Mouse (Mus musculus) gastrocnemius, adult 18-20 months (tissue): ENCODE data around the gene Crybg1. TPM values are rescaled to one million over a fixed set of nuclear protein-coding genes. Genes with fewer than 3 reads are reported as not detected.
"Not testable (repeated sequence)": the region's sequence is repeated elsewhere in the genome, so short reads cannot be mapped to it uniquely, and the experiment has no call there.

Experiments
- DNase-seq: peaks from one replicate; pipeline ENCODE4 v3.0.0; 2021; ENCODE audit warnings: low spot score
- total RNA-seq, 2 experiments: library from RNA; stranded (reverse); gene quantifications; 2 replicates each; pipeline ENCODE4 v1.2.3; 2021

Gene Crybg1
- total RNA-seq, 2 experiments from 2014 or later = 1.1 to 1.6 TPM

- DNase-seq = peak; percentile 17
Observed at GRCm38 (mm10) chr10:43977353-43977752, 171.3 kb downstream of the Crybg1 start.

GRCm38 (mm10) chr10:43973244-43973643 is 175.4 kb downstream of the Crybg1 start:
- DNase-seq = no peak

GRCm38 (mm10) chr10:43964943-43965342 is 183.7 kb downstream of the Crybg1 start:
- no peak for DNase-seq

GRCm38 (mm10) chr10:43953942-43954341 is 194.7 kb downstream of the Crybg1 start:
- peak; percentile 41 for DNase-seq

GRCm38 (mm10) chr10:43945435-43945834 is 203.2 kb downstream of the Crybg1 start:
- no peak for DNase-seq

- no peak for DNase-seq
Observed at GRCm38 (mm10) chr10:43943736-43944135, 204.9 kb downstream of the Crybg1 start.

GRCm38 (mm10) chr10:43939136-43939662 is 209.5 kb downstream of the Crybg1 start:
- DNase-seq = no peak

GRCm38 (mm10) chr10:43928596-43928995 is 220.1 kb downstream of the Crybg1 start:
- no peak for DNase-seq

- DNase-seq = no peak
Observed at GRCm38 (mm10) chr10:43927736-43928135, 220.9 kb downstream of the Crybg1 start.

- not testable (repeated sequence) for DNase-seq
Observed at GRCm38 (mm10) chr10:43925776-43926175, 222.9 kb downstream of the Crybg1 start.

GRCm38 (mm10) chr10:43923096-43923495 is 225.6 kb downstream of the Crybg1 start:
- no peak for DNase-seq

GRCm38 (mm10) chr10:43918696-43919608 is 229.7 kb downstream of the Crybg1 start:
- DNase-seq = peak; percentile 78

- no peak for DNase-seq
Observed at GRCm38 (mm10) chr10:43916737-43917136, 231.9 kb downstream of the Crybg1 start.

- no peak for DNase-seq
Observed at GRCm38 (mm10) chr10:43916181-43916580, 232.5 kb downstream of the Crybg1 start.

- no peak for DNase-seq
Observed at GRCm38 (mm10) chr10:43912236-43912635, 236.4 kb downstream of the Crybg1 start.

GRCm38 (mm10) chr10:43910873-43911142 is 237.8 kb downstream of the Crybg1 start:
- DNase-seq = no peak

GRCm38 (mm10) chr10:43910032-43910872 is 238.4 kb downstream of the Crybg1 start:
- DNase-seq = no peak

GRCm38 (mm10) chr10:43904569-43904968 is 244.1 kb downstream of the Crybg1 start:
- DNase-seq = no peak

- peak; percentile 95 for DNase-seq
Observed at GRCm38 (mm10) chr10:43901578-43902194, 247.0 kb downstream of the Crybg1 start, which contains the start of the genes Qrsl1 and Rtn4ip1. TSS of gene Qrsl1 (minus strand) at chr10:43901745. TSS of gene Rtn4ip1 (plus strand) at chr10:43901807.

GRCm38 (mm10) chr10:43900883-43901570 is 247.6 kb downstream of the Crybg1 start:
- DNase-seq = no peak
